Mouse (Mus musculus): ENCODE data around the gene Lamp1. TPM values are rescaled to one million over a fixed set of nuclear protein-coding genes. Genes with fewer than 3 reads are reported as not detected.

The Lamp1 gene
- polyA plus RNA-seq, 1 experiment from 2014 or later, result 241 TPM

- Histone ChIP-seq H3K9ac (replicated peaks; ENCODE audit: low read depth, low read length) (no peak overlapping the region), H3K4me2 (ENCODE audit: low read length) (no peak overlapping the region), H3K27me3 (replicated peaks; ENCODE audit: control insufficient read depth, insufficient read depth, low read length) (no peaks in the 10 kb centered on the region), H3K9me3 (ENCODE audit: control insufficient read depth, low read length) (no peaks in the 10 kb centered on the region), H3K4me1 (replicated peaks; ENCODE audit: control insufficient read depth, insufficient read depth, low read length) (no peaks in the 10 kb centered on the region), H3K4me3 (replicated peaks; ENCODE audit: low read length) (no peak overlapping the region), H3K27ac (ENCODE audit: low read length) (no peak overlapping the region), H3K36me3 (ENCODE audit: control insufficient read depth, insufficient read depth) (peaks cover 37% of the 10 kb centered on the region)
- 86% methylated on average over 1 of the region's 1 CpGs for WGBS
- ATAC-seq, result no peak
Measured at GRCm38 (mm10) chr8:13175650-13176049, 16.7 kb downstream of the Lamp1 start.

- ATAC-seq, result no peak
- WGBS, result 95% methylated on average over 7 of the region's 7 CpGs
- H3K36me3 ChIP-seq (ENCODE audit: control insufficient read depth, insufficient read depth), result peaks cover 30% of the 10 kb centered on the region
- H3K4me2 ChIP-seq (ENCODE audit: low read length), result no peak overlapping the region
- H3K4me3 ChIP-seq (replicated peaks; ENCODE audit: low read length), result no peak overlapping the region
- H3K27ac ChIP-seq (ENCODE audit: low read length), result no peak overlapping the region
- no peaks in the 10 kb centered on the region for H3K27me3 ChIP-seq (replicated peaks; ENCODE audit: control insufficient read depth, insufficient read depth, low read length)
- no peaks in the 10 kb centered on the region for H3K9me3 ChIP-seq (ENCODE audit: control insufficient read depth, low read length)
- no peak overlapping the region for H3K9ac ChIP-seq (replicated peaks; ENCODE audit: low read depth, low read length)
- H3K4me1 ChIP-seq (replicated peaks; ENCODE audit: control insufficient read depth, insufficient read depth, low read length), result no peaks in the 10 kb centered on the region
Measured at GRCm38 (mm10) chr8:13177173-13177852, 18.4 kb downstream of the Lamp1 start.

DNA sequence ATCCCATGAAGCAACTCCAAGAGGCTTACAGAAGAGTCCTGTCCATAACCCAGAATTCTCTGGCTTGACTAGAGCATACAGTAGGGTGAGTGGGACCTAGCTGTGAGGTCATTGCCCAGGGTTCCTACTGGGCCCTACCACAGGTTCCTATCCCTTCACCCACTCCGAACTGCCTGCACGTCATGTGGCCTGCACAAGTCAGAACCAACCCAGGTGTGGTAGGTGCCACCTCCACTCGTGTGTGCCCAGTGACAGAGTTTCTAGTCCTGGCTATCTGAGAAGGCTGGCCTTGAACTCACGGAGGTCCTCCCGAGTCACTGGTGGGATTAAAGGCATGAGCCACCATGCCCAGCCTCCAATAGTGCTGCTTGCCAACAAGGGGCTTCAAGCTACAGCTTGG lies 19.2 kb downstream of the Lamp1 start:
- Histone ChIP-seq H3K4me1 (replicated peaks; ENCODE audit: control insufficient read depth, insufficient read depth, low read length) (no peaks in the 10 kb centered on the region), H3K9ac (replicated peaks; ENCODE audit: low read depth, low read length) (no peak overlapping the region), H3K36me3 (ENCODE audit: control insufficient read depth, insufficient read depth) (peaks cover 26% of the 10 kb centered on the region), H3K27me3 (replicated peaks; ENCODE audit: control insufficient read depth, insufficient read depth, low read length) (no peaks in the 10 kb centered on the region), H3K4me2 (ENCODE audit: low read length) (no peak overlapping the region), H3K27ac (ENCODE audit: low read length) (no peak overlapping the region), H3K4me3 (replicated peaks; ENCODE audit: low read length) (no peak overlapping the region), H3K9me3 (ENCODE audit: control insufficient read depth, low read length) (no peaks in the 10 kb centered on the region)
- no peak for ATAC-seq
- WGBS, result 95% methylated on average over 5 of the region's 5 CpGs

GRCm38 (mm10) chr8:13179482-13179881 lies 20.5 kb downstream of the Lamp1 start:
- ATAC-seq, result no peak
- Histone ChIP-seq H3K4me1 (replicated peaks; ENCODE audit: control insufficient read depth, insufficient read depth, low read length) (no peaks in the 10 kb centered on the region), H3K27ac (ENCODE audit: low read length) (no peak overlapping the region), H3K36me3 (ENCODE audit: control insufficient read depth, insufficient read depth) (peaks cover 16% of the 10 kb centered on the region), H3K9me3 (ENCODE audit: control insufficient read depth, low read length) (no peaks in the 10 kb centered on the region), H3K9ac (replicated peaks; ENCODE audit: low read depth, low read length) (no peak overlapping the region), H3K4me3 (replicated peaks; ENCODE audit: low read length) (no peak overlapping the region), H3K27me3 (replicated peaks; ENCODE audit: control insufficient read depth, insufficient read depth, low read length) (no peaks in the 10 kb centered on the region), H3K4me2 (ENCODE audit: low read length) (no peak overlapping the region)
- WGBS, result 73% methylated on average over 6 of the region's 6 CpGs

GRCm38 (mm10) chr8:13179948-13180347 lies 21.0 kb downstream of the Lamp1 start:
- H3K9ac ChIP-seq (replicated peaks; ENCODE audit: low read depth, low read length), result no peak overlapping the region
- H3K4me1 ChIP-seq (replicated peaks; ENCODE audit: control insufficient read depth, insufficient read depth, low read length), result no peaks in the 10 kb centered on the region
- H3K27ac ChIP-seq (ENCODE audit: low read length), result no peak overlapping the region
- H3K9me3 ChIP-seq (ENCODE audit: control insufficient read depth, low read length), result no peaks in the 10 kb centered on the region
- no peak for ATAC-seq
- peaks cover 13% of the 10 kb centered on the region for H3K36me3 ChIP-seq (ENCODE audit: control insufficient read depth, insufficient read depth)
- 80% methylated on average over 7 of the region's 7 CpGs for WGBS
- no peaks in the 10 kb centered on the region for H3K27me3 ChIP-seq (replicated peaks; ENCODE audit: control insufficient read depth, insufficient read depth, low read length)
- H3K4me2 ChIP-seq (ENCODE audit: low read length), result no peak overlapping the region
- no peak overlapping the region for H3K4me3 ChIP-seq (replicated peaks; ENCODE audit: low read length)

- no peak for ATAC-seq
- Histone ChIP-seq H3K36me3 (ENCODE audit: control insufficient read depth, insufficient read depth) (peaks cover 9% of the 10 kb centered on the region; the same call in 1 of the 2 replicates), H3K4me1 (replicated peaks; ENCODE audit: control insufficient read depth, insufficient read depth, low read length) (no peaks in the 10 kb centered on the region), H3K9me3 (ENCODE audit: control insufficient read depth, low read length) (no peaks in the 10 kb centered on the region), H3K4me2 (ENCODE audit: low read length) (no peak overlapping the region), H3K27ac (ENCODE audit: low read length) (no peak overlapping the region), H3K27me3 (replicated peaks; ENCODE audit: control insufficient read depth, insufficient read depth, low read length) (no peaks in the 10 kb centered on the region), H3K4me3 (replicated peaks; ENCODE audit: low read length) (no peak overlapping the region), H3K9ac (replicated peaks; ENCODE audit: low read depth, low read length) (no peak overlapping the region)
- WGBS, result 87% methylated on average over 9 of the region's 9 CpGs
Measured at GRCm38 (mm10) chr8:13180408-13180807, 21.4 kb downstream of the Lamp1 start.

GRCm38 (mm10) chr8:13180911-13181690 lies 22.1 kb downstream of the Lamp1 start:
- H3K9me3 ChIP-seq (ENCODE audit: control insufficient read depth, low read length), result no peaks in the 10 kb centered on the region
- H3K4me2 ChIP-seq (ENCODE audit: low read length), result no peak overlapping the region
- H3K27me3 ChIP-seq (replicated peaks; ENCODE audit: control insufficient read depth, insufficient read depth, low read length), result no peaks in the 10 kb centered on the region
- no peaks in the 10 kb centered on the region for H3K4me1 ChIP-seq (replicated peaks; ENCODE audit: control insufficient read depth, insufficient read depth, low read length)
- no peak overlapping the region for H3K9ac ChIP-seq (replicated peaks; ENCODE audit: low read depth, low read length)
- no peak for ATAC-seq
- peaks cover 6% of the 10 kb centered on the region; the same call in 1 of the 2 replicates for H3K36me3 ChIP-seq (ENCODE audit: control insufficient read depth, insufficient read depth)
- WGBS, result 87% methylated on average over 18 of the region's 18 CpGs
- H3K4me3 ChIP-seq (replicated peaks; ENCODE audit: low read length), result no peak overlapping the region
- no peak overlapping the region for H3K27ac ChIP-seq (ENCODE audit: low read length)

DNA sequence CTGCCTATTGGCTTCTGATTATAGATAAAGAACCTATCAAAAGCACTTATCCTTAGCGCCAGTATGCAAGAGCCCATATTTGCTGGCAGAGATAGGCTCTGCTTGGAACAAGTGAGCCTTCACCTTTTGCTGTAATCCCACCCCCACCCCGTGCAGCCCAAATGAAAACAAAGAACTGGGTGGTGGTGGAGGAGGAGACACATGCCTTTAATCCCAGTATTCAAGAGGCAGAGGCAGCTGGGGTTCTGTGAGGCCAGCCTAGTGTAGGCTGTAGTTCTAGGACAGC lies 22.7 kb downstream of the Lamp1 start:
- no peak for ATAC-seq
- no peak overlapping the region for H3K4me2 ChIP-seq (ENCODE audit: low read length)
- no peaks in the 10 kb centered on the region for H3K9me3 ChIP-seq (ENCODE audit: control insufficient read depth, low read length)
- H3K27ac ChIP-seq (ENCODE audit: low read length), result no peak overlapping the region
- 43% methylated on average over 2 of the region's 2 CpGs for WGBS
- H3K36me3 ChIP-seq (ENCODE audit: control insufficient read depth, insufficient read depth), result peaks cover 2% of the 10 kb centered on the region; the same call in 1 of the 2 replicates
- no peak overlapping the region for H3K4me3 ChIP-seq (replicated peaks; ENCODE audit: low read length)
- no peak overlapping the region for H3K9ac ChIP-seq (replicated peaks; ENCODE audit: low read depth, low read length)
- H3K27me3 ChIP-seq (replicated peaks; ENCODE audit: control insufficient read depth, insufficient read depth, low read length), result no peaks in the 10 kb centered on the region
- H3K4me1 ChIP-seq (replicated peaks; ENCODE audit: control insufficient read depth, insufficient read depth, low read length), result no peaks in the 10 kb centered on the region

DNA sequence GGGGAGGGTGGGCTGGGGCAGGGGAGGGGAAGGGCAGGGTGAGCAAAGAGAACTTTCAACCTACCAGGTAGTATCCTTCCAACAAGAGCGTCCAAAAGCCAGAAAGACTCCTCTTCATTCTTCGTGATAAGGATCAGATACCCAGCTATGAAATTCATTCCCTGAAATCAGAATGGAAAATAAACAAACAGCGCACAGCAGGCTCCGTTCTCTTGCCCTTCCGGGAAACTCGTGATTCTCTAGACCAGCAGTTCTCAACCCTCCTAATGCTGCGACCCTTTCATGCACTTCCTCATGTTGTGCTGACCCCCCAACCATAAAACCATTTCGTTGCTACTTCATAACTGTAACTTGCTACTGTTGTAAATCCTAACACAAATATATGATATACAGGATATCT lies 27.9 kb downstream of the Lamp1 start:
- 88% methylated on average over 8 of the region's 8 CpGs for WGBS
- no peaks in the 10 kb centered on the region for H3K27me3 ChIP-seq (replicated peaks; ENCODE audit: control insufficient read depth, insufficient read depth, low read length)
- H3K27ac ChIP-seq (ENCODE audit: low read length), result no peak overlapping the region
- no peak overlapping the region for H3K4me3 ChIP-seq (replicated peaks; ENCODE audit: low read length)
- H3K4me1 ChIP-seq (replicated peaks; ENCODE audit: control insufficient read depth, insufficient read depth, low read length), result no peaks in the 10 kb centered on the region
- no peaks in the 10 kb centered on the region for H3K36me3 ChIP-seq (ENCODE audit: control insufficient read depth, insufficient read depth)
- no peak for ATAC-seq
- no peak overlapping the region for H3K9ac ChIP-seq (replicated peaks; ENCODE audit: low read depth, low read length)
- H3K4me2 ChIP-seq (ENCODE audit: low read length), result no peak overlapping the region
- H3K9me3 ChIP-seq (ENCODE audit: control insufficient read depth, low read length), result no peaks in the 10 kb centered on the region
